Mouse (Mus musculus) stomach, adult 2 months (tissue): Measurements from ENCODE around the gene Tat. TPM values are rescaled to one million over a fixed set of nuclear protein-coding genes. Genes with fewer than 3 reads are reported as not detected.

Experiments used
- polyA plus RNA-seq: library from polyadenylated mRNA; depleted of rRNA; stranded (reverse); fragments of >200 nt; gene quantifications from 2 replicates; pipeline ENCODE4 v1.2.3, GENCODE M21; 2012; rRNA removed

Gene Tat
- polyA plus RNA-seq = 0.05 and 0.15 TPM in 2 replicates

GRCm38 (mm10) chr8:109990224-109990623, at the start of gene Tat:
Gene Tat (plus strand): TSS chr8:109990437.

GRCm38 (mm10) chr8:109961693-109962367, 28.4 kb upstream of the Tat start, which contains the start of gene Marveld3:
Gene Marveld3 (minus strand): TSS chr8:109962203.

GRCm38 (mm10) chr8:110039659-110040058, 49.4 kb downstream of the Tat start, which contains the start of gene Chst4:
Gene Chst4 (minus strand): TSS chr8:110039740.

Other genes starting within 250 kb of the Tat start
- gene Ap1g1, start 211.9 kb upstream of the Tat start, polyA plus RNA-seq = 5.8 and 9.2 TPM in 2 replicates
- 0.49 and 0.56 TPM in 2 replicates for gene Phlpp2, start 121.9 kb upstream of the Tat start, polyA plus RNA-seq
- gene Marveld3, start 28.2 kb upstream of the Tat start, polyA plus RNA-seq = 0.65 and 1.1 TPM in 2 replicates
- 9.2 and 10.0 TPM in 2 replicates for gene Chst4, start 49.3 kb downstream of the Tat start, polyA plus RNA-seq
- 0.38 and 0.61 TPM in 2 replicates for gene Zfp612, start 89.3 kb downstream of the Tat start, polyA plus RNA-seq
- not detected in 2 replicates for gene Gm21964, start 110.8 kb downstream of the Tat start, polyA plus RNA-seq
- not detected in 2 replicates for gene Gm17720, start 112.3 kb downstream of the Tat start, polyA plus RNA-seq
- gene Calb2, start 177.8 kb downstream of the Tat start, polyA plus RNA-seq = 0.22 and 0.25 TPM in 2 replicates
- gene Cmtr2, start 225.2 kb downstream of the Tat start, polyA plus RNA-seq = 1.2 and 1.3 TPM in 2 replicates